Comparison of ENCODE assay signal across 19 mouse cellular contexts in the genomic region with DNA sequence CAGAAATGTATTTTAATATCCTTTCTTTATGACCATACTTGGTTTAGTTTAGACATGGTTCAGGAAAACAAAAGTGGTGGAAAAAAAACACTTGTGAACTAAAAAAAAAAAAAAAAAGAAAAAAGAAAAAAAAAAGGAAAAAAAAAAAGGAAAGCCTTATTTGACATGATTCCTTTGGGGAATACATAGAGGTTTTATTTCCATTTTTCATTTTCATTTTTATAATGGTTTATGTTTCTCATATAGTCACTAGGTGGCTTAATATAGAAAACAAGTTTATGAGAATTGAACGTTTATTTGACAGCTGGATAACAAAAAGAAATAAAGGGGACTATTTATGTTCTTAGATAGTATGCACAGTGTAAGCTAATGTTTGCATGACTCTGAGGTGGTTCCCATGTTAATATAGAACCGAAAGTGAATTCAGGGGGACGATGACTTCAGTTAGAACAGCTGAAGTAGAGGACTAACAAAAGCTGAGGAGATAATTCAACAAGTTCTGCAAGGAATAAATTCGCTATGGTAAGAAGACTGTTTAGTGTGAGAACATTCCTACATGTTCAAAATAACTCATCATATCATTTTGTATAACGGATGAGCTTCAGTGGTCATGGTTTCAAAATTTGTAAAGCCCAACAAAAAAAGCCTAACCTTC. TPM values are rescaled to one million over a fixed set of nuclear protein-coding genes. Genes with fewer than 3 reads are reported as not detected.
"Had no signal": no experiment of that assay in that cellular context is flagged by ENCODE, and none has a peak within 500 bp of the region (broad histone marks: within the 10 kb centered on the region; RNA-seq: fewer than 3 reads in every experiment).

No protein-coding gene starts in this region.

- H3K27ac ChIP-seq: lung, embryonic 15.5 days; midbrain, embryonic 10.5 days; midbrain, embryonic 12.5 days; neural tube, embryonic 12.5 days had no signal

- H3K36me3 ChIP-seq: lung, embryonic 15.5 days; midbrain, embryonic 10.5 days; midbrain, embryonic 12.5 days; neural tube, embryonic 12.5 days had no signal

- DNase-seq: liver, postnatal 0 days; lung, adult 2 months; lung, postnatal 14 days; lung, postnatal 4 days; midbrain, embryonic 14.5 days; right cerebral cortex, postnatal 14 days; thymus, adult 18-20 months; thymus, postnatal 14 days; thymus, postnatal 36 days had no signal

- H3K9me3 ChIP-seq: lung, embryonic 15.5 days; midbrain, embryonic 10.5 days; midbrain, embryonic 12.5 days; neural tube, embryonic 12.5 days had no signal

- H3K27me3 ChIP-seq: lung, embryonic 15.5 days; midbrain, embryonic 12.5 days; neural tube, embryonic 12.5 days had no signal

- H3K4me1 ChIP-seq: lung, embryonic 15.5 days; midbrain, embryonic 10.5 days; midbrain, embryonic 12.5 days; neural tube, embryonic 12.5 days had no signal

- H3K4me3 ChIP-seq: lung, embryonic 15.5 days; midbrain, embryonic 10.5 days; midbrain, embryonic 12.5 days; neural tube, embryonic 12.5 days had no signal

- H3K4me2 ChIP-seq: lung, embryonic 15.5 days; midbrain, embryonic 12.5 days; neural tube, embryonic 12.5 days had no signal

- H3K9ac ChIP-seq: liver, postnatal 0 days; lung, embryonic 15.5 days; midbrain, embryonic 12.5 days; neural tube, embryonic 12.5 days had no signal

- ATAC-seq: liver, postnatal 0 days; lung, postnatal 0 days; midbrain, embryonic 16.5 days had no signal

RNA-seq across cellular contexts. Expression of gene Gcg, which starts 33.6 kb away (rescaled TPM):
- total RNA-seq: megakaryocyte, adult 5-6 weeks; megakaryocyte-erythroid progenitor cell, adult 5-6 weeks; neutrophil, adult 5-6 weeks had no signal
- polyA plus RNA-seq: liver, postnatal 0 days; lung, adult 2 months; lung, postnatal 0 days; midbrain, embryonic 10.5 days; neural tube, embryonic 12.5 days; spleen, adult 2 months had no signal
